ENCODE assay signal across 9 mouse cellular contexts in genomic region chr1:155530561-155531457, GRCm38 (mm10). TPM values are rescaled to one million over a fixed set of nuclear protein-coding genes. Genes with fewer than 3 reads are reported as not detected.
DNase-seq lines count a peak whose midpoint lies in the region; ATAC-seq lines count a peak whose summit lies in the region.
"Had no signal": no experiment of that assay in that cellular context is flagged by ENCODE, and none has a peak within 500 bp of the region (broad histone marks: within the 10 kb centered on the region; RNA-seq: fewer than 3 reads in every experiment).

No protein-coding gene starts in this region.

- 0 out of 2 replicates have a peak, but pooled peaks have one; percentile 48 for ATAC-seq in heart, embryonic 12.5 days (ENCODE audit: insufficient number of reproducible peaks, low FRiP score)
- ATAC-seq in midbrain, embryonic 15.5 days (replicated peaks): no peak

- 0 out of 2 replicates have a peak, but pooled peaks cover 3% of the 10 kb centered on the region for H3K9me3 ChIP-seq in heart, embryonic 12.5 days (replicated peaks)
- H3K9me3 ChIP-seq in midbrain, embryonic 15.5 days: no peaks in the 10 kb centered on the region

- peak overlapping the region; percentile 33; the same call in 1 of the 2 replicates for H3K4me2 ChIP-seq in heart, embryonic 12.5 days
- no peak overlapping the region for H3K4me2 ChIP-seq in midbrain, embryonic 15.5 days

- intact Hi-C loops in heart, postnatal 25 days (cut with DNase I): loop anchor here (10.0 kb wide), 1 partner anchor 496 kb away; no protein-coding TSS in a partner anchor

- WGBS in heart, embryonic 12.5 days: 59% methylated on average over 21 of the region's 21 CpGs
- 37% methylated on average over 21 of the region's 21 CpGs for WGBS in midbrain, embryonic 15.5 days

- peaks cover 44% of the 10 kb centered on the region for H3K4me1 ChIP-seq in heart, embryonic 12.5 days (replicated peaks)
- peaks cover 35% of the 10 kb centered on the region for H3K4me1 ChIP-seq in midbrain, embryonic 15.5 days

- no peak for DNase-seq in heart, postnatal 25 days (ENCODE audit: low spot score)
- DNase-seq in adipocyte (ENCODE audit: low spot score): peak; percentile 15
- DNase-seq in forelimb bud, embryonic 11.5 days (ENCODE audit: low read depth, low spot score): peak; percentile 35
- no peak for DNase-seq in left cerebral cortex, adult 8-10 months (ENCODE audit: low spot score in 2 of 2)
- DNase-seq in layer of hippocampus, postnatal 10 days (ENCODE audit: low spot score in 2 of 2): no peak
- DNase-seq in cerebellum, adult 18-20 months: no peak
- DNase-seq: cerebellum, adult 8-10 months had no signal

- no peak overlapping the region; the same call in 1 of the 2 replicates for H3K9ac ChIP-seq in heart, embryonic 12.5 days
- H3K9ac ChIP-seq in midbrain, embryonic 15.5 days: no peak overlapping the region

- no peaks in the 10 kb centered on the region for H3K36me3 ChIP-seq in heart, embryonic 12.5 days
- H3K36me3 ChIP-seq in midbrain, embryonic 15.5 days (replicated peaks): no peaks in the 10 kb centered on the region

- no peak overlapping the region for H3K4me3 ChIP-seq in heart, embryonic 12.5 days
- H3K4me3 ChIP-seq in midbrain, embryonic 15.5 days: no peak overlapping the region

- H3K27me3 ChIP-seq in heart, embryonic 12.5 days (replicated peaks): no peaks in the 10 kb centered on the region
- no peaks in the 10 kb centered on the region for H3K27me3 ChIP-seq in midbrain, embryonic 15.5 days (replicated peaks)

- H3K27ac ChIP-seq in heart, embryonic 12.5 days (ENCODE audit: poor library complexity, severe bottlenecking): peak overlapping the region; percentile 37
- 0 out of 2 replicates have a peak overlapping the region, but pooled peaks have one; percentile 22 for H3K27ac ChIP-seq in midbrain, embryonic 15.5 days

RNA-seq across cellular contexts. Expression of gene Acbd6, which starts 27.1 kb away (rescaled TPM):
- polyA plus RNA-seq in heart, embryonic 12.5 days (2016; fragmentation: Nextera tagmentation; extraction: Ambion mirVana): 69.7 and 71.7 TPM in 2 replicates
- 10 to 100 TPM; 57.5 to 59.3 TPM for total RNA-seq in heart, postnatal 25 days (2021)
- polyA plus RNA-seq in midbrain, embryonic 15.5 days (2015; fragmentation: Nextera tagmentation; extraction: Ambion mirVana): 89.3 and 93.8 TPM in 2 replicates
- 100 to 1,000 TPM in 2 of 4 experiments, 10 to 100 TPM in 2; 88.2 to 109 (median 96.6) TPM for total RNA-seq in left cerebral cortex, adult 8-10 months (2022)
- 100 to 1,000 TPM; 112 to 121 TPM for total RNA-seq in layer of hippocampus, postnatal 10 days (2021)

Comparison
In these comparisons a context has a peak if more than half of its experiments do, and no peak if none do; other contexts are left out.
1. DNase-seq: peak in adipocyte (single experiment) and forelimb bud, embryonic 11.5 days (single experiment); none in heart, postnatal 25 days (single experiment), left cerebral cortex, adult 8-10 months (0 of 2), layer of hippocampus, postnatal 10 days (0 of 2) and cerebellum, adult 18-20 months (0 of 2).